Mouse (Mus musculus): ENCODE data around the gene H2-Eb2. TPM values are rescaled to one million over a fixed set of nuclear protein-coding genes. Genes with fewer than 3 reads are reported as not detected.
A peak's percentile ranks its signal among the peaks of the same experiment; 100 is the strongest.

H2-Eb2 gene
- total RNA-seq, 1 experiment: not detected

GRCm38 (mm10) chr17:34295891-34296794 is 29.3 kb upstream of the H2-Eb2 start:
- H3K9ac ChIP-seq (ENCODE audit: insufficient read depth, low read depth, low read length, poor library complexity, severe bottlenecking): no peak overlapping the region
- H3K4me3 ChIP-seq (ENCODE audit: insufficient read depth in 1 of 2, low read depth in 1 of 2, low read length in 2 of 2, poor library complexity in 1 of 2, severe bottlenecking in 1 of 2): peak overlapping the region in 1 of 2 experiments; percentile 58; a peak in 2 of 4 replicates
- no peaks in the 10 kb centered on the region for H3K36me3 ChIP-seq (ENCODE audit: control insufficient read depth, insufficient read depth, low read length, poor library complexity, severe bottlenecking)
- in situ Hi-C loops (cut with MboI; ENCODE audit: low sequenced_read_pairs in 2 of 2, unreplicated experiment in 2 of 2): no loop called here
- DNase-seq (ENCODE audit: low read depth, low spot score): peak; percentile 53
- no peak overlapping the region for H3K27ac ChIP-seq (ENCODE audit: insufficient read depth, low read depth, low read length, poor library complexity, severe bottlenecking)
- peaks cover 0 to 3% of the 10 kb centered on the region in 2 experiments; a peak in 1 of 4 replicates for H3K4me1 ChIP-seq (ENCODE audit: control insufficient read depth in 2 of 2, insufficient read depth in 2 of 2, low read length in 2 of 2, poor library complexity in 1 of 2)
- H3K9me3 ChIP-seq (ENCODE audit: control insufficient read depth, insufficient read depth, low read depth, low read length): no peaks in the 10 kb centered on the region
- TF ChIP-seq CHD2 (IDR thresholded peaks at IDR 0.05; ENCODE audit: low read depth, low read length): peak; percentile 97
- TF ChIP-seq MAFK (IDR thresholded peaks at IDR 0.05; ENCODE audit: insufficient read depth, low read depth, low read length): no peak
- TF ChIP-seq ZC3H11A (IDR thresholded peaks at IDR 0.05; ENCODE audit: borderline replicate concordance, low read depth, low read length): no peak
- TF ChIP-seq HCFC1 (IDR thresholded peaks at IDR 0.05; ENCODE audit: borderline replicate concordance, insufficient read depth, low read length): no peak
- peak; percentile 94 for TF ChIP-seq ZNF384 (IDR thresholded peaks at IDR 0.05; ENCODE audit: low read depth, low read length)

GRCm38 (mm10) chr17:34299356-34299755 is 26.1 kb upstream of the H2-Eb2 start:
- H3K4me1 ChIP-seq (ENCODE audit: control insufficient read depth in 2 of 2, insufficient read depth in 2 of 2, low read length in 2 of 2, poor library complexity in 1 of 2): peaks cover 0 to 3% of the 10 kb centered on the region in 2 experiments; a peak in 1 of 4 replicates
- no peaks in the 10 kb centered on the region for H3K9me3 ChIP-seq (ENCODE audit: control insufficient read depth, insufficient read depth, low read depth, low read length)
- no peak for DNase-seq (ENCODE audit: low read depth, low spot score)
- no peak overlapping the region for H3K4me3 ChIP-seq (ENCODE audit: insufficient read depth in 1 of 2, low read depth in 1 of 2, low read length in 2 of 2, poor library complexity in 1 of 2, severe bottlenecking in 1 of 2)
- H3K9ac ChIP-seq (ENCODE audit: insufficient read depth, low read depth, low read length, poor library complexity, severe bottlenecking): no peak overlapping the region
- H3K36me3 ChIP-seq (ENCODE audit: control insufficient read depth, insufficient read depth, low read length, poor library complexity, severe bottlenecking): no peaks in the 10 kb centered on the region
- in situ Hi-C loops (cut with MboI; ENCODE audit: low sequenced_read_pairs in 2 of 2, unreplicated experiment in 2 of 2): no loop called here
- TF ChIP-seq ZC3H11A (IDR thresholded peaks at IDR 0.05; ENCODE audit: borderline replicate concordance, low read depth, low read length) (no peak), HCFC1 (IDR thresholded peaks at IDR 0.05; ENCODE audit: borderline replicate concordance, insufficient read depth, low read length) (no peak), CHD2 (IDR thresholded peaks at IDR 0.05; ENCODE audit: low read depth, low read length) (no peak), MAFK (IDR thresholded peaks at IDR 0.05; ENCODE audit: insufficient read depth, low read depth, low read length) (no peak), ZNF384 (IDR thresholded peaks at IDR 0.05; ENCODE audit: low read depth, low read length) (no peak)
- H3K27ac ChIP-seq (ENCODE audit: insufficient read depth, low read depth, low read length, poor library complexity, severe bottlenecking): no peak overlapping the region

- Histone ChIP-seq H3K9ac (ENCODE audit: insufficient read depth, low read depth, low read length, poor library complexity, severe bottlenecking) (no peak overlapping the region), H3K36me3 (ENCODE audit: control insufficient read depth, insufficient read depth, low read length, poor library complexity, severe bottlenecking) (no peaks in the 10 kb centered on the region), H3K4me1 (ENCODE audit: control insufficient read depth in 2 of 2, insufficient read depth in 2 of 2, low read length in 2 of 2, poor library complexity in 1 of 2) (peaks cover 0 to 3% of the 10 kb centered on the region in 2 experiments; a peak in 1 of 4 replicates), H3K27ac (ENCODE audit: insufficient read depth, low read depth, low read length, poor library complexity, severe bottlenecking) (no peak overlapping the region), H3K4me3 (ENCODE audit: insufficient read depth in 1 of 2, low read depth in 1 of 2, low read length in 2 of 2, poor library complexity in 1 of 2, severe bottlenecking in 1 of 2) (no peak overlapping the region), H3K9me3 (ENCODE audit: control insufficient read depth, insufficient read depth, low read depth, low read length) (no peaks in the 10 kb centered on the region)
- TF ChIP-seq CHD2 (IDR thresholded peaks at IDR 0.05; ENCODE audit: low read depth, low read length) (no peak), ZC3H11A (IDR thresholded peaks at IDR 0.05; ENCODE audit: borderline replicate concordance, low read depth, low read length) (no peak), HCFC1 (IDR thresholded peaks at IDR 0.05; ENCODE audit: borderline replicate concordance, insufficient read depth, low read length) (no peak), MAFK (IDR thresholded peaks at IDR 0.05; ENCODE audit: insufficient read depth, low read depth, low read length) (no peak), ZNF384 (IDR thresholded peaks at IDR 0.05; ENCODE audit: low read depth, low read length) (no peak)
- in situ Hi-C loops (cut with MboI; ENCODE audit: low sequenced_read_pairs in 2 of 2, unreplicated experiment in 2 of 2): no loop called here
- DNase-seq (ENCODE audit: low read depth, low spot score): no peak
Observed at GRCm38 (mm10) chr17:34300071-34300470, 25.4 kb upstream of the H2-Eb2 start.

- TF ChIP-seq MAFK (IDR thresholded peaks at IDR 0.05; ENCODE audit: insufficient read depth, low read depth, low read length) (no peak), CHD2 (IDR thresholded peaks at IDR 0.05; ENCODE audit: low read depth, low read length) (no peak), ZC3H11A (IDR thresholded peaks at IDR 0.05; ENCODE audit: borderline replicate concordance, low read depth, low read length) (no peak), HCFC1 (IDR thresholded peaks at IDR 0.05; ENCODE audit: borderline replicate concordance, insufficient read depth, low read length) (no peak), ZNF384 (IDR thresholded peaks at IDR 0.05; ENCODE audit: low read depth, low read length) (no peak)
- Histone ChIP-seq H3K36me3 (ENCODE audit: control insufficient read depth, insufficient read depth, low read length, poor library complexity, severe bottlenecking) (no peaks in the 10 kb centered on the region), H3K4me3 (ENCODE audit: insufficient read depth in 1 of 2, low read depth in 1 of 2, low read length in 2 of 2, poor library complexity in 1 of 2, severe bottlenecking in 1 of 2) (no peak overlapping the region), H3K4me1 (ENCODE audit: control insufficient read depth in 2 of 2, insufficient read depth in 2 of 2, low read length in 2 of 2, poor library complexity in 1 of 2) (peaks cover 0 to 3% of the 10 kb centered on the region in 2 experiments; a peak in 1 of 4 replicates), H3K9ac (ENCODE audit: insufficient read depth, low read depth, low read length, poor library complexity, severe bottlenecking) (no peak overlapping the region), H3K9me3 (ENCODE audit: control insufficient read depth, insufficient read depth, low read depth, low read length) (no peaks in the 10 kb centered on the region), H3K27ac (ENCODE audit: insufficient read depth, low read depth, low read length, poor library complexity, severe bottlenecking) (no peak overlapping the region)
- in situ Hi-C loops (cut with MboI; ENCODE audit: low sequenced_read_pairs in 2 of 2, unreplicated experiment in 2 of 2): no loop called here
- no peak for DNase-seq (ENCODE audit: low read depth, low spot score)
Observed at GRCm38 (mm10) chr17:34300691-34301566, 24.5 kb upstream of the H2-Eb2 start.
